Mouse (Mus musculus): ENCODE measurements around the gene Lypd3. TPM values are rescaled to one million over a fixed set of nuclear protein-coding genes. Genes with fewer than 3 reads are reported as not detected.

Lypd3 gene
- polyA plus RNA-seq, 1 experiment: 0.06 TPM

DNA sequence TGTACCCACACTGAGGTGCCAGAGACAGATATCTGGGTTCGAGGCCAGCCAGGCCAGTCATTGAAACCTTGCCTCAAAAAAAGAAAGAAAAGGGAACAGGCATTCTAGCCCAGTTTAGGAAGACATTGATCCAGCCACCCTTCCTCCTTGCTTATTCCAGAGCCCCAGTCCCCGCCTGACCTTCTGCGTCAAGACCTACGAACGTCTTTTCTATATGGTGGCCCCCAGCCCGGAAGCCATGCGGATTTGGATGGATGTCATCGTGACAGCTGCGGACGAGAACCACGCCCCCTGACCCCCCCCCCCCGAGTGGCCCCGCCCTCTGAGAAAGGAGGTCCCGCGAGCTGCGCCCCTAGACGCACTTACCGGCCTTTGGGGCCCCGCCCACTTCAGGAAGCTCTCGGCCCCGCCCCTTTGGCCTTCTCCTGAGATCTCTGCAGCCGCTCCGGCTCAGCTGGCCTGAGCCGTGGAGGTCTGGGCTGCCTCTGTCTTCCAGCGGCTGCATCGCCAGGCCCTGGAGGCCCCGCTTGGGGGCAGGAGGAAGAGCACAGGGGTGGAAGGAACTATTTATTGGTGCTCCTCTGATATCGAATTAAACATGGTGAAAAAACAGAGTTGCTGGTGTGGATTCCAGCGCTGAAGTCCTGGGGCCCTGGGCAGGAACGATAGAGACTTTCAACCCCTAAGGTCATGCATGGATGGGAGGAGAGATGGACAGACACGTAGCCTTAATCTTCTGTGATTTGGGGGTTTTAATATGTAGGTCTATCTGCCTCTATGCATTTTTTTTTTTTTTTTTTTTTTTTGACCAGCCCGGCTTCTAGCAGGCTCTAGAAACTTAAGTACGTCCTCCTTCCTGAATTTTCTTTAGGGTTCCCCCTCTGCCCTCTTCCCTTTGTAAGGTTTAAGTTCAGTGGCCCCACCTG, 7.4 kb upstream of the Lypd3 start:
- no peak for TF ChIP-seq POLR2A (IDR thresholded peaks at IDR 0.05; ENCODE audit: control insufficient read depth, low read depth, low read length)
- no peak for TF ChIP-seq CTCF (IDR thresholded peaks at IDR 0.05; ENCODE audit: control insufficient read depth, insufficient read depth, insufficient replicate concordance, low read depth, low read length)
- no peaks in the 10 kb centered on the region for H3K36me3 ChIP-seq (ENCODE audit: control insufficient read depth, insufficient read depth, low read length)
- H3K27me3 ChIP-seq (ENCODE audit: control insufficient read depth, insufficient read depth, low read length): no peaks in the 10 kb centered on the region
- H3K4me1 ChIP-seq (ENCODE audit: control insufficient read depth, insufficient read depth, low read length): peaks cover 16% of the 10 kb centered on the region
- no peak overlapping the region for H3K27ac ChIP-seq (ENCODE audit: control insufficient read depth, insufficient read depth, low read depth, low read length)
- H3K4me3 ChIP-seq (ENCODE audit: control insufficient read depth, low read depth, low read length): peak overlapping the region; percentile 69

GRCm38 (mm10) chr7:24629672-24630071, 6.7 kb upstream of the Lypd3 start:
- H3K36me3 ChIP-seq (ENCODE audit: control insufficient read depth, insufficient read depth, low read length): no peaks in the 10 kb centered on the region
- peaks cover 16% of the 10 kb centered on the region for H3K4me1 ChIP-seq (ENCODE audit: control insufficient read depth, insufficient read depth, low read length)
- H3K27me3 ChIP-seq (ENCODE audit: control insufficient read depth, insufficient read depth, low read length): no peaks in the 10 kb centered on the region
- TF ChIP-seq CTCF (IDR thresholded peaks at IDR 0.05; ENCODE audit: control insufficient read depth, insufficient read depth, insufficient replicate concordance, low read depth, low read length): no peak
- TF ChIP-seq POLR2A (IDR thresholded peaks at IDR 0.05; ENCODE audit: control insufficient read depth, low read depth, low read length): no peak
- H3K4me3 ChIP-seq (ENCODE audit: control insufficient read depth, low read depth, low read length): no peak overlapping the region
- H3K27ac ChIP-seq (ENCODE audit: control insufficient read depth, insufficient read depth, low read depth, low read length): no peak overlapping the region

GRCm38 (mm10) chr7:24630116-24630880, 6.1 kb upstream of the Lypd3 start:
- Histone ChIP-seq H3K4me1 (ENCODE audit: control insufficient read depth, insufficient read depth, low read length) (peaks cover 16% of the 10 kb centered on the region), H3K36me3 (ENCODE audit: control insufficient read depth, insufficient read depth, low read length) (no peaks in the 10 kb centered on the region)
- TF ChIP-seq POLR2A (IDR thresholded peaks at IDR 0.05; ENCODE audit: control insufficient read depth, low read depth, low read length) (no peak), CTCF (IDR thresholded peaks at IDR 0.05; ENCODE audit: control insufficient read depth, insufficient read depth, insufficient replicate concordance, low read depth, low read length) (no peak)

GRCm38 (mm10) chr7:24637046-24637445, 696 bp downstream of the Lypd3 start:
- Histone ChIP-seq H3K27ac (ENCODE audit: control insufficient read depth, insufficient read depth, low read depth, low read length) (no peak overlapping the region), H3K4me3 (ENCODE audit: control insufficient read depth, low read depth, low read length) (no peak overlapping the region), H3K36me3 (ENCODE audit: control insufficient read depth, insufficient read depth, low read length) (no peaks in the 10 kb centered on the region), H3K27me3 (ENCODE audit: control insufficient read depth, insufficient read depth, low read length) (peaks cover 5% of the 10 kb centered on the region), H3K4me1 (ENCODE audit: control insufficient read depth, insufficient read depth, low read length) (peaks cover 25% of the 10 kb centered on the region)
- no peak for TF ChIP-seq POLR2A (IDR thresholded peaks at IDR 0.05; ENCODE audit: control insufficient read depth, low read depth, low read length)
- TF ChIP-seq CTCF (IDR thresholded peaks at IDR 0.05; ENCODE audit: control insufficient read depth, insufficient read depth, insufficient replicate concordance, low read depth, low read length): no peak

More at GRCm38 (mm10) chr7:24630116-24630880, 6.1 kb upstream of the Lypd3 start:
- H3K27me3 ChIP-seq (ENCODE audit: control insufficient read depth, insufficient read depth, low read length): no peaks in the 10 kb centered on the region
- no peak overlapping the region for H3K27ac ChIP-seq (ENCODE audit: control insufficient read depth, insufficient read depth, low read depth, low read length)
- no peak overlapping the region for H3K4me3 ChIP-seq (ENCODE audit: control insufficient read depth, low read depth, low read length)

DNA sequence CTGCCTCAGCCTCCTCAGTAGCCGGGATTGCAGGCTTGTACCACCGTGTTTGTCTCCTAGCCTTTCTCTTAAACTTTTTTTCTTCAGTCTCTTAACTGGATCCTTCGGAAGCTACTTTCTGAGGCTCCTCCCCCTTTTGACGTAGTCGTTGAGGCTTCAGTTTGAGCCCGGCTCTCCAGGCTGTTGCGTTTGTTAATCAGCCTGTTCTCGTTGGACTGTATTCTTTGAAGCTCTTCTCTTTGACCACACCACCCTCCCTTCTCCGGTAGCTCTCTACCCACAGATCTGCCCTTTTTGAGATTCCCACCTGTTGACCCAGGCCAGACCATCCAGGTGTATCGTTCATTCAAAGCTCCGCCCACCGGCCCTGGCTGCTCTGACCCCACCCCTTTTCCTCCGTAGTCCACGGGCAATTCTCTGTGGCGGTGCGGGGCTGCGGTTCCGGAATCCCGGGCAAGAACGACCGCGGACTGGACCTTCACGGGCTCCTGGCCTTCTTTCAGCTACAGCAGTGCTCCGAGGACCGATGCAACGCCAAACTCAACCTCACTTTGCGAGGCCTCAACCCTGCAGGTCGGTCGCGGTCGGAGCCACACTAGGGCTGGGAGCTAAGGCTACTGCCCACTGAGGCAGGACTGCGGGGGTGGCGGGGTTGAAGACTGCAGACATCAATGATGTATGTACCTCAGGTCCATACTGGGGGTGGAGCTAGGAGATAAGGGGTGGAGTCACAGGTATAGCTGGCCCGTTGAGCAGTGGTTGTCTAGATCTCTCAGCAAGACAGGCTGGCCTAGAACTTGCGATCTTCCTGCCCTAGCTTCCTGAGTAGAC, 1.9 kb downstream of the Lypd3 start:
- TF ChIP-seq CTCF (IDR thresholded peaks at IDR 0.05; ENCODE audit: control insufficient read depth, insufficient read depth, insufficient replicate concordance, low read depth, low read length): no peak
- TF ChIP-seq POLR2A (IDR thresholded peaks at IDR 0.05; ENCODE audit: control insufficient read depth, low read depth, low read length): no peak
- Histone ChIP-seq H3K36me3 (ENCODE audit: control insufficient read depth, insufficient read depth, low read length) (no peaks in the 10 kb centered on the region), H3K27ac (ENCODE audit: control insufficient read depth, insufficient read depth, low read depth, low read length) (no peak overlapping the region), H3K4me1 (ENCODE audit: control insufficient read depth, insufficient read depth, low read length) (peaks cover 25% of the 10 kb centered on the region), H3K27me3 (ENCODE audit: control insufficient read depth, insufficient read depth, low read length) (peaks cover 5% of the 10 kb centered on the region), H3K4me3 (ENCODE audit: control insufficient read depth, low read depth, low read length) (peak overlapping the region; percentile 11)

DNA sequence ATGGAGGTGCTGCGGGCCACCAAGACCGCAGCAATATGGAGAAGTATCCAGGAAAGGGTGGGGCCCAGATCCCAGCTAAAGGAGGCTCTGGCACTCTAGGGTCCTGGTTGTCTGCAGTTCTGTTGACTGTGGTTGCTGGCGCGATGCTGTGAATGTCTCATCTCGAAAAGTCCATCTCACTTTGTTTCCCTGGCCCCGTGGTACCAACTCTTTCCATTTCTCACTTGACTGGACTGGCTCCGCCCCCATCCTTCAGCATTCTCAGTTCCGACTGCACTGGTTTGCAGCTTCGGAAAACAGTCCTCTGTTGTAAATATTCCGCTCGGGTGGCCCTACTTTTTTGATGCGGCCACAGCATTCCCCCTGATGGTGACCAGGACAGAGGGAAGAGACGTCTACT, 4.1 kb downstream of the Lypd3 start:
- no peaks in the 10 kb centered on the region for H3K36me3 ChIP-seq (ENCODE audit: control insufficient read depth, insufficient read depth, low read length)
- H3K4me1 ChIP-seq (ENCODE audit: control insufficient read depth, insufficient read depth, low read length): peaks cover 25% of the 10 kb centered on the region
- peaks cover 5% of the 10 kb centered on the region for H3K27me3 ChIP-seq (ENCODE audit: control insufficient read depth, insufficient read depth, low read length)
- H3K27ac ChIP-seq (ENCODE audit: control insufficient read depth, insufficient read depth, low read depth, low read length): no peak overlapping the region
- TF ChIP-seq CTCF (IDR thresholded peaks at IDR 0.05; ENCODE audit: control insufficient read depth, insufficient read depth, insufficient replicate concordance, low read depth, low read length) (no peak), POLR2A (IDR thresholded peaks at IDR 0.05; ENCODE audit: control insufficient read depth, low read depth, low read length) (no peak)
- H3K4me3 ChIP-seq (ENCODE audit: control insufficient read depth, low read depth, low read length): no peak overlapping the region
